Mouse (Mus musculus) hindbrain, embryonic 13.5 days (tissue): Measurements from ENCODE around the gene Adcyap1r1. TPM values are rescaled to one million over a fixed set of nuclear protein-coding genes. Genes with fewer than 3 reads are reported as not detected.
A peak's percentile ranks its signal among the peaks of the same experiment; 100 is the strongest.

Experiments used
- ATAC-seq: fragments of 200-750 bp; cut with Nextera tagmentation; 2 replicates; pipeline ENCODE4 v1.8.0; 2017; ENCODE audit warnings: moderate TSS enrichment; ENCODE audit not compliant: low FRiP score
- H3K27ac ChIP-seq: fragments of 300-500 bp; sonication (generic); 2 replicates; pipeline ENCODE4 v1.5.1; 2015; ENCODE audit warnings: inconsistent platforms, mild to moderate bottlenecking, moderate library complexity
- H3K27me3 ChIP-seq: fragments of 300-500 bp; sonication (generic); 2 replicates; pipeline ENCODE4 v1.6.1; 2015; ENCODE audit warnings: mild to moderate bottlenecking, inconsistent platforms
- H3K36me3 ChIP-seq: fragments of 300-500 bp; sonication (generic); 2 replicates; pipeline ENCODE4 v1.6.1; 2015; ENCODE audit warnings: mild to moderate bottlenecking, inconsistent platforms
- H3K4me1 ChIP-seq: fragments of 300-500 bp; sonication (generic); replicated peaks from 2 replicates; pipeline ENCODE4 v1.6.1; 2015; ENCODE audit warnings: inconsistent platforms
- H3K4me2 ChIP-seq: fragments of 300-500 bp; sonication (generic); 2 replicates; pipeline ENCODE4 v1.6.1; 2015; ENCODE audit warnings: inconsistent platforms, mild to moderate bottlenecking, moderate library complexity
- H3K4me3 ChIP-seq: fragments of 300-500 bp; sonication (generic); 2 replicates; pipeline ENCODE4 v1.5.1; 2015; ENCODE audit warnings: mild to moderate bottlenecking, inconsistent platforms
- H3K9ac ChIP-seq: fragments of 300-500 bp; sonication (generic); 2 replicates; pipeline ENCODE4 v1.6.1; 2015; ENCODE audit warnings: mild to moderate bottlenecking, inconsistent platforms
- H3K9me3 ChIP-seq: fragments of 300-500 bp; sonication (generic); 2 replicates; pipeline ENCODE4 v1.6.1; 2016; ENCODE audit warnings: inconsistent platforms
- WGBS: fragments of 180-500 bp; shearing (Covaris S2); methylation state at CpG from one replicate; pipeline ENCODE4 v1.1.7; 2015; 5-methylcytosine and 5-hydroxymethylcytosine counted together
- polyA plus RNA-seq: library from polyadenylated mRNA; unstranded; fragments of >200 nt; fragmentation: Nextera tagmentation; extraction: Ambion mirVana; gene quantifications from 2 replicates; pipeline ENCODE4 v1.2.1, GENCODE M21; 2015

The Adcyap1r1 gene
- polyA plus RNA-seq, 1 experiment from 2014 or later: 45.4 TPM

DNA sequence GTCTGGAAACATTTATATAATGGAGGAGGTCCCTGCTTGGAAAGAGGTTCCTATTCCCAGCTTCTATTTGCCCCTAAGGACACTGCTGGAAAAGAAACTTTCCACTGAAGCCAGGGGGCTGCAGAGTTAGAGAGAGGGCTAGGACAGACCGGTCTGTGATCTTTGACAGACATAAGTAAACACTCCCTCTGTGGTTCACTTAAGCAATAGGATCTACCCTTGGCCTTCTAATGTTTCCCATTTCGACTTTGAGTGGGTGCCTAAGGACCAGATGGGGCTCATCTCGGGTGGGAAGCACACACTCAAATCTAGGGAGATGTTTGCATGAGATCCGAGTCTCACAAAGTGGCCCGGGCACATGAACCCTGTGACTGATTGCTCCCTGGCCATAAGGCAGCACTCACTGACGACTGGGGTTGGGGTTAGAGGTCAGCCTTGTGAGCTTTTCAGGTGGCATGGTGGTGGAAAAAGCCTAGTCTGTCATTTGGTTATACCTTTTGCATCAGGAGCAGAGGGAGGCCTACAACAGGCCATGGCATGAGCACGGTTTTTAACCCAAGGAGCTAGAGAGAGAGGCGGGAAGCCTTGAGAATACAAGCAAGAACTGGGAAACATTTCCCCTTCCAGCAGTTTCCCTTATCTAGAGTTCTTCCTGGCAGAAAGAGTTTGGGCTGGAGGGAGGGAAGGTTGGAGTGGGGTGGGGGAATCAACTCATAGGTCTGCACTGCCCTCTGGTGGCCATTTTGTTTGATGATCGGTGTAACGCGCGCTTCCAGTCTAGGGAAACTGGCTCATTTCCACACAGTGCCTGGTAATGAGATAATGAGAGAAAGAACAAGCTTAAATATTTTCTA is 59.7 kb downstream of the Adcyap1r1 start:
- peak; percentile 86 for ATAC-seq
- WGBS: 39% methylated on average over 12 of the region's 12 CpGs
- H3K4me3 ChIP-seq: no peak overlapping the region
- peaks cover 5% of the 10 kb centered on the region; the same call in 1 of the 2 replicates for H3K9me3 ChIP-seq
- no peak overlapping the region for H3K9ac ChIP-seq
- no peak overlapping the region for H3K27ac ChIP-seq
- peak overlapping the region; percentile 20; the same call in 1 of the 2 replicates for H3K4me2 ChIP-seq
- no peaks in the 10 kb centered on the region for H3K36me3 ChIP-seq
- H3K27me3 ChIP-seq: 0 out of 2 replicates have a peak, but pooled peaks cover 2% of the 10 kb centered on the region
- peaks cover 10% of the 10 kb centered on the region for H3K4me1 ChIP-seq

- WGBS: 28% methylated on average over 19 of the region's 19 CpGs
- peak; percentile 12; the same call in 1 of the 2 replicates for ATAC-seq
These were observed 60.4 kb downstream of the Adcyap1r1 start for GRCm38 (mm10) chr6:55512066-55512703.

DNA sequence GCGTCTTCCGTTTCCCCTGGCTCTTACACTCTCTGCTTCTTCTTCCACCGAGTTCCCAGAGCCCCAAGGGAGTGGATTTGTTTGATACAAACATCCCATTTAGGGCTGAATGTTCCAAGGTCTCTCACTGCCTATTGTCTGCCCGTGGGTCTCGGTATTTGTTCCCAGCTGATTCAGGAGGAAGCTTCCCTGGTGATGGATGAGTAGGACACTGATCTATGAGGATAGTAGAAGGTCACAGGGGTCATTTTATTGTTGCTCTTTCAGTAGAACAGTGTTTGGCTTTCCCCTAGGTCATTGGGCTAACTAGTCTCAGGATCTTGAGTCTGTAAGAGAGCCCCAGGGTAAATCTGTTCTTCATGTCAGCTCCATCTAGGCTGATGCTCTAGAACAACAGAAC is 61.7 kb downstream of the Adcyap1r1 start:
- no peak for ATAC-seq
- Histone ChIP-seq H3K27me3 (0 out of 2 replicates have a peak, but pooled peaks cover 2% of the 10 kb centered on the region), H3K27ac (no peak overlapping the region), H3K9me3 (peaks cover 5% of the 10 kb centered on the region; the same call in 1 of the 2 replicates), H3K9ac (no peak overlapping the region), H3K36me3 (no peaks in the 10 kb centered on the region), H3K4me2 (no peak overlapping the region), H3K4me1 (peaks cover 10% of the 10 kb centered on the region), H3K4me3 (no peak overlapping the region)
- 37% methylated on average over 5 of the region's 5 CpGs for WGBS

More at GRCm38 (mm10) chr6:55512066-55512703, 60.4 kb downstream of the Adcyap1r1 start:
- H3K9me3 ChIP-seq: peaks cover 5% of the 10 kb centered on the region; the same call in 1 of the 2 replicates
- 0 out of 2 replicates have a peak, but pooled peaks cover 2% of the 10 kb centered on the region for H3K27me3 ChIP-seq
- peaks cover 10% of the 10 kb centered on the region for H3K4me1 ChIP-seq
- H3K4me3 ChIP-seq: no peak overlapping the region
- no peak overlapping the region for H3K27ac ChIP-seq
- H3K36me3 ChIP-seq: no peaks in the 10 kb centered on the region
- no peak overlapping the region for H3K9ac ChIP-seq
- H3K4me2 ChIP-seq: peak overlapping the region; percentile 20; the same call in 1 of the 2 replicates

DNA sequence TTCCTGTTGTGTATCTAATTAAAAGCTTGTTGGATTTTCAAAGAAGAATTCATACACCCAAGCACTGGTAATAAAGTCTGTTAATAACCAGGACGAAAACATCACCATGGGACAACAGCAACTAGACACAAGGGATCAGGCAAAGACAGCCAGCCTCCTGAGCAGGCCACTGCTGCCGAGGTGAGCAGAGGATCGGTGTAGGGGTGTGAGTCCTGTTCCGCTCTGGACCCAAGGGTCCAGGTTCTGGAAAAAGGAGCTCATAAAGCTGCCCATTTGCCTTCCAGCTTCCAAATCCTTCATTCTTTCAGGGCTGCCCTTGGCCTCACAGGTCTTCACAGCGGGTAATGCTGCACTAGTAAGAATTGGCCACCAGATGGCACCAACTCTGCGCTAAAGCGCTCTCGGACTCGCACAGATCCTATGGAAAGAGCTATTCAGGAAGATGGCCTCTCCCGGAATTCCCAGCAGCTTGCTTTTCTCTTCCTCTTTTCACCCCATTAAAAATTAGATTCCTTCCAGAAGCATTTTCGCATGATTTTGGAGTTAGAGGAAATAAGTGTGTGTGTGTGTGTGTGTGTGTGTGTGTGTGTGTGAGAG is 67.9 kb downstream of the Adcyap1r1 start:
- no peak overlapping the region for H3K4me3 ChIP-seq
- H3K36me3 ChIP-seq: no peaks in the 10 kb centered on the region
- H3K9ac ChIP-seq: no peak overlapping the region
- H3K9me3 ChIP-seq: peaks cover 5% of the 10 kb centered on the region; the same call in 1 of the 2 replicates
- no peak overlapping the region for H3K27ac ChIP-seq
- H3K4me2 ChIP-seq: peak overlapping the region; percentile 32
- H3K4me1 ChIP-seq: peaks cover 5% of the 10 kb centered on the region; the same call in 1 of the 2 replicates
- ATAC-seq: peak; percentile 93
- 15% methylated on average over 11 of the region's 11 CpGs for WGBS
- no peaks in the 10 kb centered on the region for H3K27me3 ChIP-seq

DNA sequence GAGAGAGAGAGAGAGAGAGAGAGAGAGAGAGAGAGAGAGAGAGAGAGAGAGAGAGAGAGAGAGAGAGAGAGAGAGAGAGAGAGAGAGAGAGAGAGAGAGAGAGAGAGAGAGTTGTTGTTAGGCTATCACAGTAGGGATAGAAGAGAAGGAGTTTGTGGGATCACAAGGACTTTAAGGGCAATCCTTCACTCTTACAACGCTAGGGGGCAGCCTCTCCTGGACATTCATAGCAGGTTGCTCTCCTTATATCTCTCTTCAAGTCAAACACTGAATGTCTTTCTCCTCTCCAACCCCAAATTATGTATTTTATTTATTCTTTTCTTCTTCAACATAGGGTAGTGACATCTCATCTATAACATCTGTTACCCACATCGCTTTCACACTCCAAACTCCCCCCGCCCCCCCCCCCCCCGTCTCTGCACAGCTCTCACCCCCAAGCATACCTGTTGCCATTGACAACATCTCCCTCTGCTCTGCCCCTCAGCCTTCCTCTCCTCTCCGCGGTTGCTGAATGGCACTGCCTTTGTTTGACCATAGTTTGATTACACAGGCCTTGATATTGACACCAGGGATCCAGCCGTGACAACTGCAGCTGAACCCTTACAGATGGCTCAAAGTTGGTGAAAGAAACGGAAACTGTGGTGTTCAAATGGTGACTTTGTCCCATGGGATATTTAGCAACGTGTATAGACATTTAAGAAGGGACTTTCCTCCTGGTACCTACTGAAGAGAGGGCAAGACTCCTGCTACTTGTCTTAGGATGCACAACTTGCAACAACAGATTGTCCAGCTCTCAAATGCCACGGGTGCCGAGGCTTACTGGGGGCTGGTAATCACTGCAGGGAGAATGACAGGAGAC is 68.7 kb downstream of the Adcyap1r1 start:
- Histone ChIP-seq H3K27me3 (no peaks in the 10 kb centered on the region), H3K9ac (no peak overlapping the region), H3K4me3 (no peak overlapping the region), H3K4me2 (peak overlapping the region; percentile 32), H3K4me1 (peaks cover 5% of the 10 kb centered on the region; the same call in 1 of the 2 replicates), H3K36me3 (no peaks in the 10 kb centered on the region), H3K9me3 (no peaks in the 10 kb centered on the region; the same call in 1 of the 2 replicates), H3K27ac (no peak overlapping the region)
- ATAC-seq: peak; percentile 90
- 33% methylated on average over 10 of the region's 11 CpGs for WGBS

DNA sequence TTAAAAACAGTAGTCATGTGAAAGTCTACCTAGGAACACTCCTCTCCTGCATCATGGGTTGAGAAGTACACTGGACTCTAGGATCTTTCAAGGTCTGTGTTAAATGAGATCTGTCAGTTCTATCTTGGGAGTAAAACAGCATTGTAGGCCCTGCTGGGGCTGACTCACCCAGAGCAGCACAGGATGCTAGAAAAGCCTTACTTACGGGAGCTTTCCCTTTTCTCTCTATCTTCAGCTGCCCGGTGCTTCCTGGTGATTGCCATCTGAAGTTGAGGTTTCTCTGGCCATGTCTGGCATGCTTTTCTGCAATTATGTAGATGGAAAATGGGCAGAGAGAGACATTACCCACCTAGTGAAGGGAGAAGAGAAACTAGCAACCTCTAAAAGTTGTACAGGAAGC is 84.7 kb downstream of the Adcyap1r1 start:
- no peak overlapping the region for H3K27ac ChIP-seq
- H3K36me3 ChIP-seq: no peaks in the 10 kb centered on the region
- ATAC-seq: no peak
- no peaks in the 10 kb centered on the region for H3K27me3 ChIP-seq
- no peak overlapping the region for H3K4me2 ChIP-seq
- 86% methylated on average over 2 of the region's 2 CpGs for WGBS
- no peaks in the 10 kb centered on the region for H3K9me3 ChIP-seq
- H3K4me3 ChIP-seq: no peak overlapping the region
- no peak overlapping the region for H3K9ac ChIP-seq
- H3K4me1 ChIP-seq: peaks cover 12% of the 10 kb centered on the region

- H3K27ac ChIP-seq: no peak overlapping the region
- H3K9me3 ChIP-seq: no peaks in the 10 kb centered on the region
- H3K4me2 ChIP-seq: peak overlapping the region; percentile 22; the same call in 1 of the 2 replicates
- H3K36me3 ChIP-seq: no peaks in the 10 kb centered on the region
- H3K27me3 ChIP-seq: no peaks in the 10 kb centered on the region
- ATAC-seq: peak; percentile 63
- peaks cover 12% of the 10 kb centered on the region for H3K4me1 ChIP-seq
- 28% methylated on average over 10 of the region's 10 CpGs for WGBS
- H3K4me3 ChIP-seq: no peak overlapping the region
- H3K9ac ChIP-seq: 0 out of 2 replicates have a peak overlapping the region, but pooled peaks have one; percentile 6
These were observed 87.4 kb downstream of the Adcyap1r1 start for GRCm38 (mm10) chr6:55539196-55539595.

- H3K4me3 ChIP-seq: no peak overlapping the region
- H3K36me3 ChIP-seq: no peaks in the 10 kb centered on the region
- no peaks in the 10 kb centered on the region for H3K27me3 ChIP-seq
- WGBS: 57% methylated on average over 3 of the region's 3 CpGs
- peaks cover 12% of the 10 kb centered on the region for H3K4me1 ChIP-seq
- H3K27ac ChIP-seq: no peak overlapping the region
- no peak overlapping the region for H3K4me2 ChIP-seq
- no peaks in the 10 kb centered on the region for H3K9me3 ChIP-seq
- no peak for ATAC-seq
- H3K9ac ChIP-seq: no peak overlapping the region
These were observed 90.6 kb downstream of the Adcyap1r1 start for GRCm38 (mm10) chr6:55542359-55542758.

DNA sequence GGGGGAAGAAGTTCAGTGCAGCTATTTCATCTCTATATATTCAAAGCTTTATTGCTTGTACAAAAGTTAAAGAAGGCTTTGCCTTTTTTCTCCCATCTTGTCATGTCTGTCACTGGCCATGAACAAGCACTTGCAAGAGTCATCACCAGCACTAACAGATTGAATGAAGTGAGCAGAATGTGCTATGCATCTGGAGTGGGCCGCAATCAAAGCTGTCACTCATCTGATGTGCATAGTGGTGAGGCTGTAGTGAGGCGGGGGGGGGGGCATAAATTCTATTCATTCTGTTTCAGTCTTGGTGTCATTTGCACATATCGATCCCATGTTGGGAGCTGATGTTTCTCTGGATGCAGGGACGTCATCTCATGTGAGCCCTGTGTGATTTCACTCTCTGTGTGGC is 91.6 kb downstream of the Adcyap1r1 start:
- H3K9ac ChIP-seq: no peak overlapping the region
- no peaks in the 10 kb centered on the region for H3K9me3 ChIP-seq
- H3K4me3 ChIP-seq: no peak overlapping the region
- H3K36me3 ChIP-seq: no peaks in the 10 kb centered on the region
- 82% methylated on average over 4 of the region's 4 CpGs for WGBS
- no peak for ATAC-seq
- peaks cover 11% of the 10 kb centered on the region for H3K4me1 ChIP-seq
- no peak overlapping the region for H3K27ac ChIP-seq
- H3K27me3 ChIP-seq: no peaks in the 10 kb centered on the region
- H3K4me2 ChIP-seq: no peak overlapping the region

DNA sequence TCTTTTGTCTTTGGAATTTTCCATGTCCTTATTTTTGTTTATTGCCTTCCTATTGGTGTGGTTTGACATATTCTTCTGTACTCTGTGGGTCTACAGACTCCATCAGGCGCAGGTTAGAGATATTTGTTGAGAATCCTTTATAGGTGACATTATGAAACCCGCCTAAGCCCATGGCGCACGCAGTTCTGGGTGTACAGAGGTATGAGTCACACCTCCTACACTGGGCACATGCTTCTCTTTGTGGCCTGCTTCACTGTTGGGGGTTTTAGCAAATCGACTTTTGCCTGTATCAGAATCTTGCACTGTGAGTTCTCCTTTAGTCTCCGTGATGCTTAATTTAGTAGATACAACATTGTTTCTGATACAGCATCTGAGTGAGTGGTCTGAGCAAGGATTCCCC is 97.4 kb downstream of the Adcyap1r1 start:
- H3K4me3 ChIP-seq: no peak overlapping the region
- no peak overlapping the region for H3K27ac ChIP-seq
- H3K27me3 ChIP-seq: no peaks in the 10 kb centered on the region
- no peaks in the 10 kb centered on the region for H3K36me3 ChIP-seq
- no peak overlapping the region for H3K4me2 ChIP-seq
- H3K4me1 ChIP-seq: no peaks in the 10 kb centered on the region
- ATAC-seq: no peak
- no peaks in the 10 kb centered on the region for H3K9me3 ChIP-seq
- WGBS: 94% methylated on average over 6 of the region's 6 CpGs
- H3K9ac ChIP-seq: no peak overlapping the region

- no peak for ATAC-seq
- Histone ChIP-seq H3K4me1 (no peaks in the 10 kb centered on the region), H3K27ac (no peak overlapping the region), H3K4me2 (no peak overlapping the region), H3K4me3 (no peak overlapping the region), H3K27me3 (no peaks in the 10 kb centered on the region), H3K9me3 (no peaks in the 10 kb centered on the region), H3K9ac (no peak overlapping the region), H3K36me3 (no peaks in the 10 kb centered on the region)
- WGBS: 46% methylated on average over 13 of the region's 13 CpGs
These were observed 99.1 kb downstream of the Adcyap1r1 start for GRCm38 (mm10) chr6:55550926-55551325.
